Mouse (Mus musculus) heart, embryonic 15.5 days (tissue): ENCODE measurements at regions not wholly inside any gene's neighbourhood (a gene's known extent, or its start where the extent isn't known, plus 50 kb on each side); places are given as distances from the start of the nearest gene placed in this dataset.
A peak's percentile ranks its signal among the peaks of the same experiment; 100 is the strongest.

Experiments
- ATAC-seq: fragments of 200-750 bp; cut with Nextera tagmentation; replicated peaks from 2 replicates; pipeline ENCODE4 v1.8.0; 2017; ENCODE audit warnings: low read depth, moderate TSS enrichment; ENCODE audit not compliant: insufficient number of reproducible peaks, insufficient read depth, low FRiP score
- H3K27ac ChIP-seq: fragments of 300-500 bp; sonication (generic); 2 replicates; pipeline ENCODE4 v1.5.1; 2015; ENCODE audit warnings: mild to moderate bottlenecking, inconsistent platforms
- H3K27me3 ChIP-seq: fragments of 300-500 bp; sonication (generic); 2 replicates; pipeline ENCODE4 v1.6.1; 2015; ENCODE audit warnings: inconsistent platforms
- H3K36me3 ChIP-seq: fragments of 300-500 bp; sonication (generic); 2 replicates; pipeline ENCODE4 v1.6.1; 2015; ENCODE audit warnings: mild to moderate bottlenecking, inconsistent platforms
- H3K4me1 ChIP-seq: fragments of 300-500 bp; sonication (generic); replicated peaks from 2 replicates; pipeline ENCODE4 v1.6.1; 2015; ENCODE audit warnings: inconsistent platforms
- H3K4me2 ChIP-seq: fragments of 300-500 bp; sonication (generic); 2 replicates; pipeline ENCODE4 v1.6.1; 2015; ENCODE audit warnings: inconsistent platforms, mild to moderate bottlenecking, moderate library complexity
- H3K4me3 ChIP-seq: fragments of 300-500 bp; sonication (generic); 2 replicates; pipeline ENCODE4 v1.5.1; 2015; ENCODE audit warnings: mild to moderate bottlenecking, inconsistent platforms
- H3K9ac ChIP-seq: fragments of 300-500 bp; sonication (generic); 2 replicates; pipeline ENCODE4 v1.6.1; 2015; ENCODE audit warnings: mild to moderate bottlenecking, inconsistent platforms
- H3K9me3 ChIP-seq: fragments of 300-500 bp; sonication (generic); replicated peaks from 2 replicates; pipeline ENCODE4 v1.6.1; 2016; ENCODE audit warnings: inconsistent platforms
- WGBS: fragments of 180-500 bp; shearing (Covaris S2); methylation state at CpG from one replicate; pipeline ENCODE4 v1.1.7; 2015; ENCODE audit warnings: mixed read lengths; 5-methylcytosine and 5-hydroxymethylcytosine counted together

DNA sequence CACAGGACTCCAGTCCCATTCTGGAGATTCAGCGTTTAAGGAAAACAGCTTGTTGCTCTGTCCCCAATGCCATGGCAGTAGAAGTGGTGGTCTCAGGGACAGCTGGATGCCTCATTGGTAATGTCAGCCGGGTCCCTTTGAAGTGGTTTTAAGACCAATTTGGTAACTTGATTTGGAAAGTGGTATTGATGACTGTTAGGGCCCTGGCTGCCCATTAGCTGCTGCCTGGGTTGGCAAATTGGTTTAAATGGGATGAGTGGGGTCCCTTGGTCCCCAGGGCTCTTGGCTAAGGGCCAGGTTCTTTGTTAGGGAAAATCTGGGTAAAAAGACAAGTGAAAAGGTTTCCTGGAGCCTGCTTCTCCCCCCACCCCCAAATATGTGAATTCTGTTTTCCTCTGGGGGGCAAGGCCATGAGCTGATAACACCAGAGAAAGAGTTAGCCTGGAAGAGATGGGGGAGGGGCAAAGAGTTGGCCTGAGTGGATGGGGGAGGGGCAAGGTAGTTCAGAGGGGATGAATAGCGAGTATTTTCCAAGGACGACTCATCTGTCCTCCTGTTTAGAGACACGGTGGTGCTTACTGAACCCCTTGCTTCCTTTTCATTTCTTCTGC lies 1224.6 kb upstream of the A1bg start:
- H3K36me3 ChIP-seq: no peaks in the 10 kb centered on the region
- ATAC-seq: peak; percentile 30; the same call in 1 of the 2 replicates
- H3K9ac ChIP-seq: no peak overlapping the region
- WGBS: 29% methylated on average over 5 of the region's 5 CpGs
- no peak overlapping the region for H3K4me2 ChIP-seq
- no peaks in the 10 kb centered on the region for H3K27me3 ChIP-seq
- peaks cover 9% of the 10 kb centered on the region for H3K4me1 ChIP-seq
- no peaks in the 10 kb centered on the region for H3K9me3 ChIP-seq
- no peak overlapping the region for H3K27ac ChIP-seq
- no peak overlapping the region for H3K4me3 ChIP-seq

DNA sequence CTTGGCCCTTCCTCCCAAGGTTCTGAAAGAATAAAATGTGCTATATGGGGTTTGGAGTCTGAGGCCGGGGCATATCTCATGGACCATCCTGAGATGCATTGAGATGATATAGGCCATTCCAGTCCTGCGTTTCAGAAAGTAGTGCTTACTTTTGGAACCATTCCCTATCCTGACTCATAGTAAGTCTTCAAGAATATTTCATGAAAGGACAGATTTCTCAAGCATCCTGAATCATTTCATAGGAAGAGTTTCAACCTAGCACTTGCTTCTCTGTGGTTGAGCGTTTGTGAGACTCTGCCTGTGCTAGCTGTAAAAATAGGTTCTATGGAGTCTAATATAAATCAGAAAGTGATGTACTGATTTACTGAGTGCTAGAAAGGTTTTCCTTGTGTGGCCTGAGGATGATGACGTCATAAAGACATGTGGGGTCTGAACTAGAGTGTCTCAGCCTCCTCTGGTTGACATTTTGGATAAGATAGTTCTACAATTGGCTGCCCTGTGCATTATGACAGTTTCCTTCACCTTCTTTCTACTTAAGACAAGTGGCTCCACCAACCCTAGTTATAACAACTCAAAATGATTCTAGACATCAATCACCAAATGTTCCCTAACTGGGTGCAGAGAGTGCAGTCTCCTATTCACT lies 1223.0 kb upstream of the A1bg start:
- no peak overlapping the region for H3K4me2 ChIP-seq
- no peaks in the 10 kb centered on the region for H3K36me3 ChIP-seq
- WGBS: 84% methylated on average over 4 of the region's 4 CpGs
- H3K27ac ChIP-seq: no peak overlapping the region
- no peaks in the 10 kb centered on the region for H3K27me3 ChIP-seq
- H3K9ac ChIP-seq: no peak overlapping the region
- no peak for ATAC-seq
- no peaks in the 10 kb centered on the region for H3K9me3 ChIP-seq
- peaks cover 9% of the 10 kb centered on the region for H3K4me1 ChIP-seq
- no peak overlapping the region for H3K4me3 ChIP-seq

DNA sequence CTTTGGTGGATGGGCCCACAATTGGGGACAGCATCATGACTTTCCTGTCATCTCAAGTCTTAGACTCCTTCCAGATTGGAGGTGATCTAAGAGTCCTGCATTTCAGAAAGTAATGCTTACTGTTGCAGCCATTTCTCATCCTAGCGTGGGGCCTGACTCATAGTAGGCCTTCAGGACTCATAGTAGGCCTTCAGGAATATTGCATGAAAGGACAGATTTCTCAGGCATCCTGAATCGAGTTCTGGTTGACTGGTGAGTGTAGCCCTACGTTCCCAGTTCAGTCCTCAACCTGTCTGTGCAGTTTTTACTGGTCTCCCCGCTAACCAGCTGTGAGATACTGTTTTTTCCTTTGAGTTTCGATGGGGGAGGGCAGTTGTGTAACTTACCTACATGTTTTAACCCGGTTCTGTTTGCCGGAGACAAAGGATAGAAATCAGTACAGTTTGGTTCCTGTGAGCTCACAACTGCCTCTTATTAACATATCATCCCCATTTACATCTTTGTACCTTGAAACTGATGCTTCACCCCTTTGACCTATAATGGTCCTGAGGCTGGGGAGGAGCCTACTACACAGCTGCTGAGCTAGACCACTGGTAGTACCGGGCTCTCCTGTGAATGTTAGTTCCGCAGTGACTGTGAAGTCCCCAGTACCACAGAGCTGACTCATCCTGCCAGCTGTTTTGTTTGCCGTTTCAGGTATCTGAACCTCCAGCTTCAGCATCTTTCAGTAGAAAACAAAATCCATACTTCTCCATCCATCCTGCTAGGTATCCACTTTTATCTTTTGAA lies 1222.2 kb upstream of the A1bg start:
- Histone ChIP-seq H3K4me2 (no peak overlapping the region), H3K36me3 (no peaks in the 10 kb centered on the region), H3K4me1 (peaks cover 6% of the 10 kb centered on the region), H3K9me3 (no peaks in the 10 kb centered on the region), H3K27me3 (no peaks in the 10 kb centered on the region), H3K4me3 (no peak overlapping the region), H3K27ac (no peak overlapping the region), H3K9ac (no peak overlapping the region)
- 90% methylated on average over 10 of the region's 10 CpGs for WGBS
- ATAC-seq: no peak

- H3K27me3 ChIP-seq: no peaks in the 10 kb centered on the region
- no peaks in the 10 kb centered on the region for H3K9me3 ChIP-seq
- H3K4me2 ChIP-seq: no peak overlapping the region
- WGBS: 61% methylated on average over 4 of the region's 4 CpGs
- no peak overlapping the region for H3K9ac ChIP-seq
- H3K4me1 ChIP-seq: peaks cover 7% of the 10 kb centered on the region
- no peaks in the 10 kb centered on the region for H3K36me3 ChIP-seq
- ATAC-seq: no peak
- H3K27ac ChIP-seq: no peak overlapping the region
- H3K4me3 ChIP-seq: no peak overlapping the region
These were observed 1217.0 kb upstream of the A1bg start for GRCm38 (mm10) chr15:62139859-62140258.

DNA sequence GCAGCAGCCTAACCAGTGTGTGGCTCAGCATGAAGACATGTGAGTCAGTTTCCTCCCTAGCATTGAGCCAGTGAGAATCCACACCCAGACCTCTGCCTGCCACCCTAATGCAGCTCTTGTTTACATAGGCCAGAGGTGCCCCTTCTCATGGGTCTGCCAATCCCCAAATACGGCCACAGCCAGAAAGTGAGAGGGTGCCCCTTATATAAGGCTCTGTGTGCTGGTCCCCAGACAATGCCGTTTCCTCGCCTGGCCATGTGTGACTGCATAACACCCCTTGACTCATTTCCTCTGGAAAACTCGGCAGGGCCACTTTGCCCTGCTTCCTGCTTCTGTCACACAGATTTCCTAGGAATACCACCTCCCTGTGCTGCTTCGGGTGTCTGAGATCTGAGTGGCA lies 1216.4 kb upstream of the A1bg start:
- H3K27ac ChIP-seq: no peak overlapping the region

GRCm38 (mm10) chr15:62138701-62139100 lies 1215.9 kb upstream of the A1bg start:
- Histone ChIP-seq H3K4me1 (peaks cover 7% of the 10 kb centered on the region), H3K27me3 (no peaks in the 10 kb centered on the region), H3K4me2 (no peak overlapping the region), H3K9me3 (no peaks in the 10 kb centered on the region), H3K4me3 (no peak overlapping the region), H3K27ac (no peak overlapping the region), H3K36me3 (no peaks in the 10 kb centered on the region), H3K9ac (no peak overlapping the region)
- no peak for ATAC-seq
- WGBS: 77% methylated on average over 6 of the region's 6 CpGs

More for the DNA sequence above, 1216.4 kb upstream of the A1bg start:
- Histone ChIP-seq H3K9ac (no peak overlapping the region), H3K4me2 (no peak overlapping the region), H3K4me3 (no peak overlapping the region), H3K4me1 (peaks cover 7% of the 10 kb centered on the region), H3K36me3 (no peaks in the 10 kb centered on the region), H3K27me3 (no peaks in the 10 kb centered on the region), H3K9me3 (no peaks in the 10 kb centered on the region)
- 43% methylated on average over 5 of the region's 5 CpGs for WGBS
- ATAC-seq: peak; percentile 27; the same call in 1 of the 2 replicates

- Histone ChIP-seq H3K4me3 (no peak overlapping the region), H3K27me3 (no peaks in the 10 kb centered on the region), H3K27ac (no peak overlapping the region), H3K36me3 (no peaks in the 10 kb centered on the region), H3K4me1 (peaks cover 7% of the 10 kb centered on the region), H3K9me3 (no peaks in the 10 kb centered on the region), H3K9ac (no peak overlapping the region), H3K4me2 (no peak overlapping the region)
- ATAC-seq: no peak
- 64% methylated on average over 14 of the region's 14 CpGs for WGBS
These were observed 1214.3 kb upstream of the A1bg start for GRCm38 (mm10) chr15:62136932-62137594.

DNA sequence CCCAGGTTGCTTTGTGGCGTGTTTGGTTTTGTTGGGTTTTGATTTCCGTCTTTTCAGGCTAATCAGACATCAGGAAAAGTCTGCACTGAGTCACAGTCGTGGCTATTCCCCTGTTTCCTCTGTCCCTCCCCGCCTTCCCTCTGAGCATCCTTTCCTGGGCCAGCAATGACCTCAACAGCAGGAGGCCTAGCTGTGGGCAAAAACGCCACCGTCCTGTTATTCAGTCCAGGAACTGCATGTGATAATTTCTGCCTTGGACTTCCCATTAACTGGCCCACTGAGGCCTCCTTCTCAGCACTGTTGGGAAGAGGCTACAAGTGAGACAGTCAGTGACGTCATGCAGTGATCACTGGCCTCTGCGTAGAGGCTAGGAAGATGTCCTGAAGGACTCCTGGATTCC lies 1212.0 kb upstream of the A1bg start:
- H3K9me3 ChIP-seq: no peaks in the 10 kb centered on the region
- H3K36me3 ChIP-seq: no peaks in the 10 kb centered on the region
- WGBS: 74% methylated on average over 8 of the region's 8 CpGs
- H3K4me2 ChIP-seq: no peak overlapping the region
- H3K4me3 ChIP-seq: no peak overlapping the region
- ATAC-seq: 0 out of 2 replicates have a peak, but pooled peaks have one; percentile 30
- H3K4me1 ChIP-seq: peaks cover 7% of the 10 kb centered on the region
- no peaks in the 10 kb centered on the region for H3K27me3 ChIP-seq
- 0 out of 2 replicates have a peak overlapping the region, but pooled peaks have one; percentile 20 for H3K27ac ChIP-seq
- no peak overlapping the region for H3K9ac ChIP-seq

DNA sequence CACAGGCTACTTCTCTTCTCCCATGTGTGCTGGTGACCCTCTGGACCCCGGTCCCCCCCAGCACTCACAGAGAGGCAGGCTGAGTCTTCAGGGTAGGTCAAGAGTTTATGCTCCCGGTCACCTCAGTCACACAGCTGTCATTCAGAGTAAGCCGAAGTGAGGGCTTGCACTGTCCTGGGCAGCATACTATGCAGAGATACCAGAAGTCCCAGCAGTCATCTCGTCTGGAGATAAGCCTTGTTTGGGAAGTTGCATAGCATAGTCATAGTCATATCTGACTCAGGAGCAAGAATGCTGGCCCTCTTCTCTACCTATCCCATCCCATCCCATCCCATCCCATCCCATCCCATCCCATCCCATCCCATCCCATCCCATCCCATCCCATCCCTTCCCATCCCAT lies 1211.5 kb upstream of the A1bg start:
- Histone ChIP-seq H3K27me3 (no peaks in the 10 kb centered on the region), H3K36me3 (no peaks in the 10 kb centered on the region), H3K4me1 (peaks cover 7% of the 10 kb centered on the region), H3K9ac (no peak overlapping the region), H3K4me3 (no peak overlapping the region), H3K9me3 (no peaks in the 10 kb centered on the region), H3K27ac (no peak overlapping the region), H3K4me2 (no peak overlapping the region)
- WGBS: 55% methylated on average over 4 of the region's 4 CpGs
- no peak for ATAC-seq

DNA sequence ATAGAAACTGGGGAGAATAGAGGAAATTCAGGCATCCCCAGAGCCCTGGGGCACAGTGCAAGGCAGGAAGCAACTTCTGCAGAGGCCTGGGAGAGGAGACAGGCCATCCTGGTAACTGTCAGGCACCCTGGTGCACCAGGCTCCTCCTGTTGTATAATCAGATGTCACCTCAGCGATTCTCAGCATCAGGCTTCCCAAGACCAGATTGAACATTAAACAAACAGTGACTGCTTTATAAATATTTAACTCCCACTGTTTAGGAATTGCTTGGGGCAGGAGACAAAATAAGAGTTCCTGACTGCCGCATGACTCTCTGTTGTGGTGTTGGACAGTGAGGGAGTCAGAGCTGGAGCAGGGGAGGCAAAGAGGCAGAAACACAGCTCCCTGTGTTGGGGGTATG lies 1210.1 kb upstream of the A1bg start:
- no peak overlapping the region for H3K27ac ChIP-seq
- peaks cover 7% of the 10 kb centered on the region for H3K4me1 ChIP-seq
- no peak for ATAC-seq
- H3K9me3 ChIP-seq: no peaks in the 10 kb centered on the region
- H3K9ac ChIP-seq: no peak overlapping the region
- H3K36me3 ChIP-seq: no peaks in the 10 kb centered on the region
- no peak overlapping the region for H3K4me3 ChIP-seq
- no peaks in the 10 kb centered on the region for H3K27me3 ChIP-seq
- H3K4me2 ChIP-seq: no peak overlapping the region
- 61% methylated on average over 2 of the region's 2 CpGs for WGBS

- no peak overlapping the region for H3K27ac ChIP-seq
- no peaks in the 10 kb centered on the region for H3K27me3 ChIP-seq
- H3K4me1 ChIP-seq: peaks cover 3% of the 10 kb centered on the region; the same call in 1 of the 2 replicates
- no peak overlapping the region for H3K9ac ChIP-seq
- H3K4me2 ChIP-seq: no peak overlapping the region
- H3K36me3 ChIP-seq: no peaks in the 10 kb centered on the region
- H3K9me3 ChIP-seq: no peaks in the 10 kb centered on the region
- ATAC-seq: no peak
- no peak overlapping the region for H3K4me3 ChIP-seq
- 80% methylated on average over 3 of the region's 3 CpGs for WGBS
These were observed 1208.9 kb upstream of the A1bg start for GRCm38 (mm10) chr15:62131686-62132085.
